Mouse (Mus musculus) midbrain, embryonic 13.5 days (tissue): Measurements from ENCODE around the gene Acer3. TPM values are rescaled to one million over a fixed set of nuclear protein-coding genes. Genes with fewer than 3 reads are reported as not detected.

Experiments
- ATAC-seq: fragments of 200-750 bp; cut with Nextera tagmentation; 2 replicates; pipeline ENCODE4 v1.8.0; 2017; ENCODE audit warnings: mild to moderate bottlenecking, moderate TSS enrichment, moderate library complexity
- H3K27ac ChIP-seq: fragments of 300-500 bp; sonication (generic); 2 replicates; pipeline ENCODE4 v1.5.1; 2015; ENCODE audit warnings: inconsistent platforms, mild to moderate bottlenecking, moderate library complexity
- H3K27me3 ChIP-seq: fragments of 300-500 bp; sonication (generic); 2 replicates; pipeline ENCODE4 v1.6.1; 2015; ENCODE audit warnings: mild to moderate bottlenecking, inconsistent platforms
- H3K36me3 ChIP-seq: fragments of 300-500 bp; sonication (generic); 2 replicates; pipeline ENCODE4 v1.6.1; 2015; ENCODE audit warnings: mild to moderate bottlenecking, inconsistent platforms
- H3K4me1 ChIP-seq: fragments of 300-500 bp; sonication (generic); replicated peaks from 2 replicates; pipeline ENCODE4 v1.6.1; 2015; ENCODE audit warnings: inconsistent platforms
- H3K4me2 ChIP-seq: fragments of 300-500 bp; sonication (generic); replicated peaks from 2 replicates; pipeline ENCODE4 v1.6.1; 2015; ENCODE audit warnings: moderate library complexity, mild to moderate bottlenecking, inconsistent platforms
- H3K4me3 ChIP-seq: fragments of 300-500 bp; sonication (generic); replicated peaks from 2 replicates; pipeline ENCODE4 v1.5.1; 2015; ENCODE audit warnings: mild to moderate bottlenecking, inconsistent platforms
- H3K9ac ChIP-seq: fragments of 300-500 bp; sonication (generic); replicated peaks from 2 replicates; pipeline ENCODE4 v1.6.1; 2015; ENCODE audit warnings: mild to moderate bottlenecking, inconsistent platforms
- H3K9me3 ChIP-seq: fragments of 300-500 bp; sonication (generic); 2 replicates; pipeline ENCODE4 v1.6.1; 2016; ENCODE audit warnings: mild to moderate bottlenecking, inconsistent platforms
- WGBS: fragments of 180-500 bp; shearing (Covaris S2); methylation state at CpG from one replicate; pipeline ENCODE4 v1.1.7; 2015; 5-methylcytosine and 5-hydroxymethylcytosine counted together
- polyA plus RNA-seq: library from polyadenylated mRNA; unstranded; fragments of >200 nt; fragmentation: Nextera tagmentation; extraction: Ambion mirVana; gene quantifications from 2 replicates; pipeline ENCODE4 v1.2.1, GENCODE M21; 2015

The Acer3 gene
- 13.6 and 14.9 TPM in 2 replicates for polyA plus RNA-seq

DNA sequence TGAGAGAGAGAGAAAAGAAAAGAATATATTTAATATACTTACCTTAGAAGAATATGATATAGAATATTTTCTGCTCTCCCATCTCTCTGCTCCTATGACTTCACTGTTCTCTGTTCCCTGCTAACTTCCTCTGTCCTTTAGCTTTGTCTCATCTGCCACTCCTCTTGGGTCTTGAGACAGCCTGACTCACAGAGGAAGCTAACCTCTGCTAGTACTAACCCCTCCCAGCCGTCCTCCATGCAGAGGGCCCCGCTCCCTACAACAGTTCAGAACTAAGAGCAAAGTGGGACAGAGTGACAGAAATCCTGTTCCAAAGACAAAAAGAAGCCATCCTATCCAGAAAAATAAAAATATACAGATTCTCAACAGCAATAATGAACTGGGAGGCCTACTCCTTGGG is at the start of gene Acer3:
TSS of gene Acer3 (minus strand) at position 126 of the 400 bp plus-strand sequence.
- Histone ChIP-seq H3K4me1 (peaks cover 12% of the 10 kb centered on the region), H3K4me2 (no peak within 1 kb of the TSS), H3K27me3 (peaks cover 3% of the 10 kb centered on the region; the same call in 1 of the 2 replicates), H3K4me3 (no peak within 1 kb of the TSS), H3K9me3 (no peaks in the 10 kb centered on the region), H3K27ac (no peak within 1 kb of the TSS), H3K36me3 (no peaks in the 10 kb centered on the region), H3K9ac (no peak within 1 kb of the TSS)
- WGBS = 88% methylated on average over 2 of the region's 2 CpGs
- no peak for ATAC-seq

DNA sequence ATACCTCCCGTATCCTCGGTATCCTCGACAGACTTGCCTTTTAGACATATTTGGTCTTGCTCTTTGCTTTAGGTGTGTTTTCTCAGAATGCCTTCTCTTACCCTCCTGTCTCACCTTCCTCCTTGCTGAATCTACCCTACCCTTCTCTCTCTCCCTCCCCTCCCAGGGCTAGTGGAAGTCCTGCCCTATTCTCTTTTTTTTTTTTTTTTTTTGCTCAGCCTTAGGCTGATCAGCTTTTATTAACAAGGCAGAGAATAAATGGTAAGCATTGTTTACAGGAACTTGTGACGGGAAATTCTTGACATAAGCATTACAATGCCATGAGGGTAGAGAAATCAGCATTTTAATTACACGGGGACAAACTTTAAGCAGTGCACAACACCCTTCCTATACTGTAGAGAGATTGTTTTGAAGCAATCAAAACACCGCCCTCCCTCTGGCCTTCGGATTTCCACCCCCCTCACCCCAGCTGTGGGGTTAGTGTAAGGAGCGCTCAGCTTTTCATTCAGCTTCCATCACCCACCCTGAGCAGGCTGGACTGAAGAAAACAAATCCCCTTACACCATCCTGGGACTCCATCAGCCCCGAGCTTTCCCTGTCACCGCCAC is 48.9 kb upstream of the Acer3 start:
- Histone ChIP-seq H3K9me3 (no peaks in the 10 kb centered on the region), H3K9ac (no peak overlapping the region), H3K4me2 (no peak overlapping the region), H3K4me1 (peaks cover 4% of the 10 kb centered on the region; the same call in 1 of the 2 replicates), H3K27me3 (no peaks in the 10 kb centered on the region), H3K27ac (no peak overlapping the region), H3K4me3 (no peak overlapping the region), H3K36me3 (no peaks in the 10 kb centered on the region)
- ATAC-seq = no peak
- WGBS = 48% methylated on average over 10 of the region's 10 CpGs

DNA sequence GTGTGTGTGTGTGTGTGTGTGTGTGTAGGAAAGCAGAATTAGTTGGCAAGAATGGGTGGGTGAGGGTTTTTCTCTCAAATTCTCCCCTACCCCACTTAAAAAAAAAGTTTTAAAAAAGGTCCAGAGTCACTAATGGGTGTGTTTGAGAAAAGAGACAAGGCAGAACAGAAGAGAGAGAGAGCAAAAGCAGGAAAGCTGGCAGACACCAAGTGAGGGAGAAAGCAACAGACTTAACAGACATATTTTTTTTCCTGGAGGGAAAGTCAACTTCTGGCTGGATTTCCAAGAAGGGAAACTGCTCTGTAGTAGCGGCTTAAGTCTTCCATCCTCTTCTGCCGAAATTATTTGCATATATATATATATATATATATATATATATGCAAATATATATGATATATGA is 40.7 kb upstream of the Acer3 start:
- H3K9me3 ChIP-seq = no peaks in the 10 kb centered on the region
- WGBS = 34% methylated on average over 2 of the region's 2 CpGs
- H3K27me3 ChIP-seq = no peaks in the 10 kb centered on the region
- H3K36me3 ChIP-seq = no peaks in the 10 kb centered on the region
- H3K4me3 ChIP-seq = peak overlapping the region; percentile 79
- peak overlapping the region; percentile 94 for H3K4me2 ChIP-seq
- ATAC-seq = no peak
- H3K27ac ChIP-seq = no peak overlapping the region; the same call in 1 of the 2 replicates
- H3K9ac ChIP-seq = peak overlapping the region; percentile 83; the same call in 1 of the 2 replicates
- peaks cover 49% of the 10 kb centered on the region for H3K4me1 ChIP-seq

DNA sequence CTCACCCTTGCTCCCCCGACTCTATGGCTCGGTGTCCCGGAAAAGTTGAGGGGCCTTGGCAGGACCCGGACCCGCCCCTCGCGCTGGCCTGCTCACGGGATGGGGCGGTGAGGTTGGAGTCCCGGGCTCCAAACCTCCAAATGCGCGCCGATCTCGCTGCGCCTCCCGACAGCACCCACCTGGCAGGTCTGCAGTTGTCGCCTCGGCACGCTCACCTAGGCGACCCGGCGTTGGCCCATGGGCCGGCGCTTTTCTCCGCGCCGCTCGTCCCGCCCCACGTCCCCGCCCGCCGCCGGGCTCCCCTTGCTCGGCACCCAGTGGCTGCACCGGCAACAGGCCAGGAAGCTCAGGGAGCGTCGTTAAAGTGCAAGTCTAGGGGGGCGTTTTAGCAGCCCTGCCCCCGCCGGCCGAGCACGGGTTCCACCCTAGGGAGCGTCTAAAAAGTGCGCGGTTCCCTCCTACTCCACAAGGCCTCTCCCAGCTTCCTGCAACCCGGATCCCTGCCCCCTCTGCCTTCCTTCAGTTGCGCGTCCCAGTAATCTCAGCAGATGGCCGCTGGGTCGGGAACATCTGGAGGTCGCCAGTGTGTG is 40.1 kb upstream of the Acer3 start, which contains the start of gene Tsku:
TSS of gene Tsku (minus strand) at position 266 of the 590 bp plus-strand sequence.
- H3K4me2 ChIP-seq = peak within 1 kb of the TSS; percentile 94
- WGBS = under 1% methylated on average over 52 of the region's 52 CpGs
- H3K9ac ChIP-seq = peak within 1 kb of the TSS; percentile 83
- no peaks in the 10 kb centered on the region for H3K27me3 ChIP-seq
- no peaks in the 10 kb centered on the region for H3K9me3 ChIP-seq
- H3K4me3 ChIP-seq = peak within 1 kb of the TSS; percentile 79
- ATAC-seq = peak; percentile 92
- H3K4me1 ChIP-seq = peaks cover 54% of the 10 kb centered on the region
- H3K36me3 ChIP-seq = no peaks in the 10 kb centered on the region
- peak within 1 kb of the TSS; percentile 79 for H3K27ac ChIP-seq

DNA sequence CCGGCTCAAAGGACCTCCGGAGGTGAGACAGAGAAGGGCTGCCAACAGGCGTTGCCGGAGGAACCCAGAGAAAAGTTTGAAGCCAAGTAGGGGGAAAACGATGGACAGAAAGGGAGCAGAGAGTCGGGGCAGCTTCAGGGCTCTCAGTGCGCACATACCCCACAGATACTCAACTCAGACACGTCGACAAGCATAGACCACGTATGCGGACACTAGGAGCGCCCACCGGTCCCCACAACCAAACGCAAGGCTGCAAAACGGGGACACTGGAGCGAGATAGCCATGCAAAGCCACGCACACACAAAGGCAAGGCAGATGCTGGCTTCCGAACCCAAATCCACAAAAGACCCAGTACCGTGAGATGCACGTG is 39.6 kb upstream of the Acer3 start:
- under 1% methylated on average over 20 of the region's 20 CpGs for WGBS
- Histone ChIP-seq H3K4me2 (peak overlapping the region; percentile 94), H3K36me3 (no peaks in the 10 kb centered on the region), H3K27me3 (no peaks in the 10 kb centered on the region), H3K4me1 (peaks cover 59% of the 10 kb centered on the region), H3K9ac (peak overlapping the region; percentile 83), H3K9me3 (no peaks in the 10 kb centered on the region), H3K27ac (peak overlapping the region; percentile 79), H3K4me3 (peak overlapping the region; percentile 79)
- ATAC-seq = peak; percentile 44

DNA sequence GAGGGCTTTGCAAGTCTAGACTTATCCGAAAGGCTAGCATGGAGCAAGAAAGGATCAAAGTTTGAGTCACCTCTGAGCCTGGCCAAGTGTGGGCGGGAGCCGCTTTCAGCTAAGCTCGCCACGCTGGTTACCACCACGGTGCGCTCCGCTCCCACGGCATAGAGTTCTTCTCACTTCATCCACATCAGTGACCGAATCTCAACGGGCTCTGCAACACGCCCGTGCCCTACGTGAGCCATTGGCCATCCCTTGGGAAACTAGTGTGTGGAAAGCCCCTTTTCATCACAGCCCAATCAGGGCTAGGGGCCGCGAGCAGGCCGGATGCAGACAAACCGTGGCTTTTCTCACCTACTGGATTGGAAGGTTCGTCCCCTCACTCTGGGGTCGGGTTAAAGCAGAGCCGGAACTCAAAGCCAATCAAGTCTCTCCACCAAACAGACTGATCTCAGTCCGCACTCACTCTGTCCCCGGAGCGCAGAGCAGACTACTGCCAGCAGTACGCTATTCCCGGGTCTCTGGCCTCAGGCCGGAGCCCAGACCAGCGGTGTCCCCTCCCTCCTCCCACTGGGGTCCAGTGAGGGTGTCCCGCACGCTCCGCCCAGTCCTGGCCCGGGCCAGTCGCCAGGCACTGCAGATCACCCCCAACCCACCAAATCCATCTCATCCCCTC is 39.1 kb upstream of the Acer3 start:
- Histone ChIP-seq H3K4me1 (peaks cover 64% of the 10 kb centered on the region), H3K9me3 (no peaks in the 10 kb centered on the region), H3K9ac (peak overlapping the region; percentile 83), H3K27ac (peak overlapping the region; percentile 79), H3K27me3 (no peaks in the 10 kb centered on the region), H3K36me3 (no peaks in the 10 kb centered on the region), H3K4me3 (peak overlapping the region; percentile 79), H3K4me2 (peak overlapping the region; percentile 94)
- WGBS = 0% methylated on average over 33 of the region's 33 CpGs
- peak; percentile 71 for ATAC-seq

DNA sequence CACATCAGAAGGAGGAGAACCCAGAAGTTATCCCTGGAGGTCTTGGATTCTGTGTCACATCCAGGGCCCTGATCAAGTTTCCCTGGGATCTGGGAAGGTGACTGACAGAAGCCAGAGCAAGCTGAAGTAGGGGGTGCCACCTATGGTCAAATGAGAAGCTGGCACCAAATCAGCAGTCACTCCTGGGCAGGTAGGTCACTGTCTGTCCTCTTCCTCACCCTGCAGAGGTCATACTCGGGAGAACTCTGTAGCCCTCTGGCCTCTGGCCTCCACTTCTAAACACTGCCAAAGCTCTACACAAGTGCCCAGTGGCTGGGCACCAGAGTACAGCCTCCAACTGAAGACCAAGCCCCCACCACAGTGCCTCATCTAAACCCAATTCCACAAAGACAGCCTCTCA is 37.0 kb upstream of the Acer3 start:
- Histone ChIP-seq H3K4me1 (peaks cover 79% of the 10 kb centered on the region), H3K36me3 (no peaks in the 10 kb centered on the region), H3K4me3 (no peak overlapping the region), H3K9me3 (no peaks in the 10 kb centered on the region), H3K9ac (no peak overlapping the region), H3K27ac (no peak overlapping the region), H3K27me3 (no peaks in the 10 kb centered on the region), H3K4me2 (no peak overlapping the region)
- ATAC-seq = no peak
- WGBS = 67% methylated on average over 1 of the region's 1 CpGs

DNA sequence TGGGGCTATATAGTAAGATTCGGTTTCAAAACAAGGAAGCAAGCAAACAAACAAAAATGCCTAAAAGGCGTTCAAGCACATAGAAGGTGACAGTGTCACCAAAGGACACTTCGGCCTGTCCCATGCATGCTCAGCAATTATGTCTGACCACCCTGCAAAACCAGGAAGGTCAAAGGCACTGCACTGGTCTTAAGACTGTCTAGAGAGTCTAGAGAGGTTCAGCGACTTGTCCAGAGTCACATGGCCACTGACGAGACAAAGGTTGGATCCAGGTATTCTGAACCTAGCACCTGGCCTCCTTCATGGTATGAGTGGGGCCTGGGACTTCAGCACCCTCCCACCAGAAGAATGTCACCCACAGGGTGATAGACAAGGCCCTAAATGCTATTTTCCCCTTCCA is 36.3 kb upstream of the Acer3 start:
- no peak overlapping the region for H3K4me2 ChIP-seq
- H3K4me1 ChIP-seq = peaks cover 79% of the 10 kb centered on the region
- no peak for ATAC-seq
- WGBS = 83% methylated on average over 5 of the region's 5 CpGs
- no peak overlapping the region for H3K9ac ChIP-seq
- H3K4me3 ChIP-seq = no peak overlapping the region
- H3K27ac ChIP-seq = no peak overlapping the region
- peaks cover 7% of the 10 kb centered on the region for H3K36me3 ChIP-seq
- no peaks in the 10 kb centered on the region for H3K9me3 ChIP-seq
- H3K27me3 ChIP-seq = no peaks in the 10 kb centered on the region

DNA sequence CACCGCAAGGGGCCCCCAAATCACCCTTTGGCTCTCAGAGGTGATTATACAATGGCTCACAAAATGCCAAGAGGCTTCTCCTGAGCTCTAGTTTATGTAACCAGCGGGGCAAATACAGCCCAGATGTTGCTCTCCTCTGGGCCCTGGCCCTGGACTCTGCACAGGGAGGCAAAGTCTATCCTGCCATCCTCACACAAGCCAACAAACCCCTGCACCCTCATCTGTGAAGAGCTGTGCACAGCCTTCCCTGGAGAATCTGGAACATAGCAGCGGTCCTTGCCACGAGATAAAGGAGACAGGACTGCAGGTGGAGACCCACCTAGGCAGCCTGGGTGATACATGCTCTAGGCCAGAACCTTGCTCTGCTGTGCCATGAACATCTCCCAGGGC is 33.9 kb upstream of the Acer3 start:
- Histone ChIP-seq H3K27ac (no peak overlapping the region), H3K9me3 (no peaks in the 10 kb centered on the region), H3K9ac (peak overlapping the region; percentile 44; the same call in 1 of the 2 replicates), H3K27me3 (no peaks in the 10 kb centered on the region), H3K36me3 (peaks cover 28% of the 10 kb centered on the region), H3K4me2 (no peak overlapping the region), H3K4me3 (no peak overlapping the region), H3K4me1 (peaks cover 69% of the 10 kb centered on the region)
- 30% methylated on average over 4 of the region's 4 CpGs for WGBS
- ATAC-seq = no peak

DNA sequence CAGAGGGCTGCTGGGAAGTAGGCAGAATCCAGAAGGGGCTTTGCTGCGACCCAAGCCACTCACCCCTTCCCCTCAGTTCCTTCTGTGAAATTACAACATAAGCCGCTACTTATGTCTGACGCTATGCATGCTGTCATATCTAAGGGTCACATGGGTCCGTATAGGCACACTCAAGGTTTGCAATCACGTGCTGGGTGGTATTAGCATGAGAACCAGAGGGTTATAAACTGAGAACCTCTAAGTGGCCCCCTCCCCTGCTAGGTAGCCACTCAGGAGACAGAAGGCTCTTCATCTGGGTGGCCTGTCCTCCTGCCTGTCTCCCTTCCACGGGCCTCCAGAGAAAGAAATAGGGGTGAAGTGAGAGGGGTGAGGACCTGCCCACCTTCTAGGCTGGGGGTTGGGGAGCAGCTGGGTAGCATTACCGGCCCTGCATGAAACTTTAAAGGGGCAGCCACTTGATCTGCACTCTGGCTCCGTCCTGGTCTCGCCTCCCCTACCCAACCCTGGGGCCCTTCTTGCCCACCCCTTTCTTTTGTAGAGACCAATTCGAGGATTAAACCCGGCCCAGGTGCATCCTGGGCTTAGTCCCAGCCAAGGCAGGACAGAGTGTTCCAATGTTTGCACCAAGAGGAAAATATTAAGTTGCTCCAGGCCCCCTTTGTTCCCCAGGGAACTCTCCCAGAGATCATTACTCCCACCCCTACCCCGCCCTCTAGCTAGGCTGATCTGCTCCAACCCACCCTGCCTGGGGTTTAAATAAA is 33.3 kb upstream of the Acer3 start:
- no peaks in the 10 kb centered on the region for H3K27me3 ChIP-seq
- H3K4me3 ChIP-seq = no peak overlapping the region
- peaks cover 63% of the 10 kb centered on the region for H3K4me1 ChIP-seq
- peaks cover 32% of the 10 kb centered on the region for H3K36me3 ChIP-seq
- no peak overlapping the region for H3K4me2 ChIP-seq
- H3K9me3 ChIP-seq = no peaks in the 10 kb centered on the region
- 22% methylated on average over 12 of the region's 12 CpGs for WGBS
- peak; percentile 21; the same call in 1 of the 2 replicates for ATAC-seq
- no peak overlapping the region for H3K27ac ChIP-seq
- H3K9ac ChIP-seq = no peak overlapping the region

DNA sequence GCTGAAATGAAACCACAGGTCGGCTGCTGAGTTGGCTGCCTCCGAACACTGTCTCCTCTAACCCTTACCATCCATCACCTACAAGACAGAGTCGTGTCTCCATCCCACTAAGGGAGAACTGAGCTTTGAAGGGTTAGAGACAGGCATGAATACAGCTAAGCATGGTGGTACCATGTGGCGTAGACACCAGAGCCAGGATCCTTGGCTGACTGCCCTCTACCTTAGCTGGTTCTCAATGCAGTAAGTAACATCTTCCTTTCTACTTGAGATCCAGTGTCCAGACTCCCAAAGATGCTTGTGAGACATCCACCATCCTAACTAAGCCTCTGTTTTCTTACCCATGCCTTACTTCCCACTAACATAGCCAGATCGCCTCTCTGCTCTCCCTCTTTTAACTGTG is 32.6 kb upstream of the Acer3 start:
- Histone ChIP-seq H3K27me3 (no peaks in the 10 kb centered on the region), H3K4me1 (peaks cover 56% of the 10 kb centered on the region), H3K9ac (no peak overlapping the region), H3K36me3 (peaks cover 32% of the 10 kb centered on the region), H3K9me3 (no peaks in the 10 kb centered on the region), H3K4me3 (no peak overlapping the region), H3K4me2 (no peak overlapping the region), H3K27ac (no peak overlapping the region)
- ATAC-seq = no peak
- WGBS = 91% methylated on average over 5 of the region's 5 CpGs

DNA sequence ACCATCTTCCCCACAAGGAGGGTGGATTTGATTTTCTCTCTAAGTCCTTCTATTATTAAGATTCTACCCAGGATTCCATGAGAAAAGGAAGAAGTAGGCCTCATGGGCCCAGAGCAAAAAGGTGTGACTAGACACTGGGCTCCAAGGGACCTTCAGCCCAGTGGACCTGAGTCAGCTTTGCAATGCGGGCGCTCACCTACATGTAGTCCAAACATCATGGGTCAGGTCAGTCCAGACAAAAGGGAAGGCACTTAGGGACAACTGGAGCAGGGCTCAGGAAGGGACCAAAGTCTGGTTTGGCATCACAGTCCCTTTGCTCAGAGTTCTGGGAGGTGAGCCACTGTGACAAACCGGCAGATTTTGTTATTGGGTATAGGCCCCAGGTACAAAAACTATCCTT is 30.5 kb upstream of the Acer3 start:
- no peaks in the 10 kb centered on the region for H3K27me3 ChIP-seq
- no peak overlapping the region for H3K4me2 ChIP-seq
- no peak overlapping the region for H3K9ac ChIP-seq
- ATAC-seq = no peak
- H3K9me3 ChIP-seq = no peaks in the 10 kb centered on the region
- H3K36me3 ChIP-seq = peaks cover 32% of the 10 kb centered on the region
- H3K4me1 ChIP-seq = peaks cover 35% of the 10 kb centered on the region
- H3K27ac ChIP-seq = no peak overlapping the region
- no peak overlapping the region for H3K4me3 ChIP-seq
- 88% methylated on average over 3 of the region's 3 CpGs for WGBS
